Mouse (Mus musculus): Measurements from ENCODE around the gene Yju2.
A peak's percentile ranks its signal among the peaks of the same experiment; 100 is the strongest.
"Not testable (repeated sequence)": the region's sequence is repeated elsewhere in the genome, so short reads cannot be mapped to it uniquely, and the experiment has no call there.

The Yju2 gene

DNA sequence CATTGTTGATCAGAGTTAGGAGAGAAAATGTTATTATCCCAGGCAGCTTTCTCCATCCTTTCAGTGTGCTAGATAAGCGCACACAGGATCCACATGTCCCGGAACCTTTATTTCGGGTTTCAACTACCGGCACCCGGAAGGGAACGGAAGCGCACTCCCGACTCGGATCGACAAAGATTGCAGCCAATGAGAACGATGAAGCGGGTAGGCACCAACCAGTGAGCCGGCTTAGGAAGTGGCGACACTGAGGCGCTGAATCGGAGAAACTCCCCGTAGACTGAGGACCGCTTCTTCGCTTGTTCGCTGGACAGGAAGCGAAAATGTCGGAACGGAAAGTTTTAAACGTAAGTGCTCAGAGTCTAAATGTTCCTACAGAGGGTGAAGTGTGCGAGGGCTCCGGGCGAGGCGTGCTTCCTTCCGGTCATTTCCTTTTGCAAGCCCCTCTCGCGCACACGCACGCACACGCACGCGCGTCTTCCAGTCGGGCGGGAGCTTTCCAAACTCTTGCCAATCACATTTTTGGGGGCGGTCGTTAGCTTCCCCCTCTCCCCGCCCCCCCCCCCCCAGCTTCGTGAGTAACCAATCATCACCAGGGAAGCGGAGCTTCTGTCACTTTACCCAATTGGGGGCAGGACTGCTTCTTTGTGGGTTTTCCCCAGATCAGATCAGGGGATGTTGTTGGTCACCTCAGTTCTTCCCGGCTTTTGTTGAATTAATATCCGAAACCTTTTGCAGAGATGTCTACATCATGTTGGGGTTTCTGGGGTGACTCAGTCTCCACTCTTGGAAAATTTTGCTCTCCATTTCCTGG is at the start of gene Yju2:
Gene Yju2 (plus strand): TSS at position 182 of the 811 bp plus-strand sequence.
- DNase-seq: peak; percentile 96

- DNase-seq: peak; percentile 78
These were observed 27.1 kb upstream of the Yju2 start for GRCm38 (mm10) chr17:55931553-55932502.

DNA sequence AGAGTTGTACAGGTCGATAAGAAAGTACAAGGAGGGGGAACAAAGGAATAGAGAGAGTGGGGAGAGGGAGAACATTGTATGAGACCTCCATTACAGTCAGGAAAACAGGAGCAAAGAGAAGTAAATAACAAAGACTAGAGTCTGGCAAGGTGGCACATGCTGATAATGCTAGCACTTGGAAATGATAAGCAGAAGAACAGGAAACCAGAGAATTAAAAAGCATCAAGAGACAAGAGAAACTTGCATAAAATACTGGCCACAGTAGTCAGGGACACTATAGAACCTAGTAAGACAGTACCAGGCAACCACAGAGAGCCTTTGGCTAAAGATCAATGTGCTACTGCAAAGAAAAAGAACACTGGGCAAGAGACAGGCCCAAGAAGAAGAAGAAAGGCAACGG is 26.3 kb upstream of the Yju2 start:
- no peak for DNase-seq

- no peak for DNase-seq
These were observed 25.7 kb upstream of the Yju2 start for GRCm38 (mm10) chr17:55933191-55933590.

- DNase-seq: not testable (repeated sequence)
These were observed 14.5 kb upstream of the Yju2 start for GRCm38 (mm10) chr17:55944387-55944865.

- peak; percentile 97 for DNase-seq
These were observed 13.8 kb upstream of the Yju2 start for GRCm38 (mm10) chr17:55944866-55945682.

GRCm38 (mm10) chr17:55945696-55946095 is 13.2 kb upstream of the Yju2 start:
- DNase-seq: peak; percentile 62

DNA sequence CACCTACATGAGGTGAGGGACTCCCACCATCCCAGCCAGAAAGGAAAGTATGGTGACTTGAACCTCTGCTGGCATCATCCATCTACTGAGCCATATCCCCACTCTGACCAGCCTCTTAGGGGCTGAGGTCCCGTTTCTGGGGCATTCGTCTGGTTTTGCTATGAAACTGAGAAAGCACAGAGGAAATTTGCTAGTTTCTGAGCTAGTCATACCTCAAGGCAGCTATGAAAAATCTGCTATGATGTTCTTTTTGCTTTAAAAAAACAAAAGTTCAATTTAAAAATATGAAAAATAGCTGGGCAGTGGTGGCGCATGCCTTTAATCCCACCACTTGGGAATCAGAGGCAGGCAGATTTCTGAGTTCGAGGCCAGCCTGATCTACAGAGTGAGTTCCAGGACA is 10.3 kb upstream of the Yju2 start:
- DNase-seq: peak; percentile 12

GRCm38 (mm10) chr17:55949400-55949799 is 9.5 kb upstream of the Yju2 start, which contains the start of gene Zfp119b:
Zfp119b (minus strand) TSS chr17:55949500.
- DNase-seq: peak; percentile 29

- DNase-seq: peak; percentile 13
These were observed 8.3 kb upstream of the Yju2 start for GRCm38 (mm10) chr17:55950601-55951000.

DNA sequence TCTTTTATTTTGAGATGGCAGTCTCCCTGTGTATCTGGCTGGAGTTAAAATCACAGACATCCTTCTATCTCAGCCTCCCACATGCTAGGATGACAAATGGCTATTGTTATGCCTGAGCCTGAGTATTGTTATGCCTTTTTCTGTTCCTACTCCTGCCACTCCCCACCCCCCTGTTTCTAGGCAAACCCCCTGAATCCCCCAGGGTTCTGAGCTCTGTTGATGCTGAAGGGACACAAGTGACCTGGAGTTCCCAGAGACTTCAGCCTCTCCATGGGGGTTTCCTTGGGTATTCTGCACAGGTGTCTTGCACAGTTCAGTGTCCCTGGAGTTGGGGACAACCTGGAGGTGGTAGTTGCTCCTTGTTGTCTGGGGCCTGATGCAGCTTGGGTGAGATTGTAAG is 6.9 kb upstream of the Yju2 start:
- peak; percentile 15 for DNase-seq

- DNase-seq: peak; percentile 18
These were observed 6.4 kb upstream of the Yju2 start, which contains the start of gene Ebi3 for GRCm38 (mm10) chr17:55952447-55953027. Ebi3 (plus strand) TSS chr17:55952640.

DNA sequence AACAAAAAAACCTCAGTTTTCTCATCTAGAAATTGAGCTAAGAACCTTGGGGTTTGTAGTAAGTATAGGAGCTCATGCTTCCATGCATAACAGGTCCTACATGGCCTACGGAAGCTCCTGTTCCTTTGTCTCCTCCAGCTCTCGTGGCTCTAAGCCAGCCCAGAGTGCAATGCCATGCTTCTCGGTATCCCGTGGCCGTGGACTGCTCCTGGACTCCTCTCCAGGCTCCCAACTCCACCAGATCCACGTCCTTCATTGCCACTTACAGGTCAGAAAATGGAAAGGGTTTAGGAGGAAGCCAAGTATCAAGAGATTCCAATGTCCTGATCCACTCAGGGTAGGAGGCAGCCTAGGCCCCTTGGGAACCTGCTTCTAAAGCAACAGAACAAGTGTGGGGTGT is 5.1 kb upstream of the Yju2 start:
- no peak for DNase-seq

- no peak for DNase-seq
These were observed 4.7 kb upstream of the Yju2 start for GRCm38 (mm10) chr17:55954229-55954628.

DNA sequence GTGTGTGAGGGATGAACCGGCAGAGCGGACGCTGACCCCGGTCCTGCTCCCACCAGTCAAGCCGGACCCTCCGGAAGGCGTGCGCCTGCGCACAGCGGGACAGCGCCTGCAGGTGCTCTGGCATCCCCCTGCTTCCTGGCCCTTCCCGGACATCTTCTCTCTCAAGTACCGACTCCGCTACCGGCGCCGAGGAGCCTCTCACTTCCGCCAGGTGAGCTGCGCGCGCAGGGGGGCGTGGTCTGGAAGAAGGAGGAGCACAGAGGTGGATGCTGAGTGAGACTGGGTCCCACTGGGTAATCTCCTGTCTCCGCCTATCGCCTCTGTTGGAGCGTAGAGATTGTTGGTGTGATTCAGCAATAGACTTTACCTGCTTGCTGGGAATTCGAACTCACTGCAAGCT is 2.8 kb upstream of the Yju2 start:
- peak; percentile 88 for DNase-seq

DNA sequence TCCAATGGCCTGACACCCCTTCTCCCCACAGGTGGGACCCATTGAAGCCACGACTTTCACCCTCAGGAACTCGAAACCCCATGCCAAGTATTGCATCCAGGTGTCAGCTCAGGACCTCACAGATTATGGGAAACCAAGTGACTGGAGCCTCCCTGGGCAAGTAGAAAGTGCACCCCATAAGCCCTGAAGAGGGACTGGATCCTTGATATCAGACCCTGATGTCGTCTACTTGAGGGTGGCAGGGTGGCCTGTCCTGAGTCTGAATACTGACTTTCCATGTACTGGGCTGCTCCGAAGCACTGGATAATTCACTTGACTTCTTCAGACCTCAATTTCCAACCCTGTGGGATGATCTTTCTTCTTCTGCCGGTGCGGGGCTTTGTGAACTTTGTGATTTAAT is 2.3 kb upstream of the Yju2 start:
- DNase-seq: no peak

DNA sequence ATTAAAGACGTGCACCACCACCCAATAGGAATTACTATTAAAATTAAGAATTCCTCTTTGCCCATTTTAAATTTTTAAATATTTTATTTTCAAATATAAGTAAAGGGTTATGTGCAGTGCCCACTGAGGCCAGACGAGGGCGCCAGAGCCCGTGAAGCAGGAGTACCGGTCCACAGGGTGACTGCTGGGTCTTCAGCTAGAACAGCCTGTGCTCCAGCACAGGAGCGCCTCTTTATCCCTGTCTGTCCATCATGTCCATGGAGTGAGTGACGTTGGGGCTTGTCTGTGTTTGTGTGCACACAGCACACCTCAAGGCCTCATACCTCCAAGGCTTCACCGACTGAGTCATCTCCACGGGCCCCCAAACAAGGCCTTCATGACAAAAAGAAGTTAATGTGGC is 1.7 kb upstream of the Yju2 start:
- DNase-seq: peak; percentile 87

- DNase-seq: peak; percentile 71
These were observed 944 bp upstream of the Yju2 start for GRCm38 (mm10) chr17:55957726-55958583.

- DNase-seq: no peak
These were observed 364 bp upstream of the Yju2 start for GRCm38 (mm10) chr17:55958584-55958886.

- peak; percentile 67 for DNase-seq
These were observed 1.2 kb downstream of the Yju2 start for GRCm38 (mm10) chr17:55959946-55960740.

All from cerebellum, adult 9-10 months (tissue).